Mouse (Mus musculus): Measurements from ENCODE around the gene Maf.

Gene Maf

GRCm38 (mm10) chr8:115705591-115706110 is 1.9 kb downstream of the Maf start:
- DNase-seq: peak; percentile 68 to 72

GRCm38 (mm10) chr8:115703056-115703455 is 4.5 kb downstream of the Maf start:
- DNase-seq: no peak

GRCm38 (mm10) chr8:115701001-115701400 is 6.6 kb downstream of the Maf start:
- DNase-seq: no peak

- DNase-seq: no peak
Measured at GRCm38 (mm10) chr8:115699151-115699550, 8.4 kb downstream of the Maf start.

GRCm38 (mm10) chr8:115697410-115697809 is 10.2 kb downstream of the Maf start:
- no peak for DNase-seq

GRCm38 (mm10) chr8:115696661-115697060 is 10.9 kb downstream of the Maf start:
- DNase-seq: peak; percentile 42 to 48

- DNase-seq: no peak
Measured at GRCm38 (mm10) chr8:115687349-115687748, 20.2 kb downstream of the Maf start.

- DNase-seq: no peak
Measured at GRCm38 (mm10) chr8:115683309-115683708, 24.3 kb downstream of the Maf start.

GRCm38 (mm10) chr8:115679539-115679938 is 28.1 kb downstream of the Maf start:
- no peak for DNase-seq

GRCm38 (mm10) chr8:115664866-115665265 is 42.7 kb downstream of the Maf start:
- DNase-seq: no peak

- no peak for DNase-seq
Measured at GRCm38 (mm10) chr8:115650110-115650521, 57.5 kb downstream of the Maf start.

GRCm38 (mm10) chr8:115645139-115645538 is 62.5 kb downstream of the Maf start:
- peak; percentile 46 to 55 for DNase-seq

GRCm38 (mm10) chr8:115641936-115642335 is 65.7 kb downstream of the Maf start:
- no peak for DNase-seq

- no peak for DNase-seq
Measured at GRCm38 (mm10) chr8:115639951-115640350, 67.6 kb downstream of the Maf start.

- no peak for DNase-seq
Measured at GRCm38 (mm10) chr8:115636751-115637150, 70.8 kb downstream of the Maf start.
